8 mouse cellular contexts compared by ENCODE assay signal in the genomic region with DNA sequence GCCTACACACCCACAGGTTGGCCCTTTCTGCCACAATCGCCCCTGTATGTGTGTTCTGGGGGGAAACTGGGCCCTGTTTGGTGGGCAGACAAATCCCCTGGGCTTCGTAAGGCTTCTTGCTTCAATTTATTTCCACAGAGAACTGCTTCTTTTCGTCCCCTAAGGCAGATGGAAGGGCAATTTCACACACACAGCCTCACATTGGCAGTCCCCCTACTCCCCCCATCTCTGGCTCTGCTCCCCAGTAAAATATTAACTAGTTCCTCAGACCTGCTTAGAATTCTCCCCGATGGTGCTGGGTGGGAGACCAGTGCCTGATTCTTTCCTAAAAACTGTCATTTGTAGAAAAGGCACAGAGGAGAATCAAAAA. TPM values are rescaled to one million over a fixed set of nuclear protein-coding genes. Genes with fewer than 3 reads are reported as not detected.
A peak's percentile ranks its signal among the peaks of the same experiment; 100 is the strongest.
DNase-seq lines count a peak whose midpoint lies in the region; ATAC-seq lines count a peak whose summit lies in the region.

No protein-coding gene starts in this region.

- peaks cover 95% of the 10 kb centered on the region for H3K4me1 ChIP-seq in megakaryocyte, embryonic 14.5 days
- H3K4me1 ChIP-seq in forebrain, embryonic 15.5 days, result peaks cover 85% of the 10 kb centered on the region
- H3K4me1 ChIP-seq in limb, embryonic 12.5 days (replicated peaks), result peaks cover 90% of the 10 kb centered on the region
- peaks cover 81% of the 10 kb centered on the region for H3K4me1 ChIP-seq in stomach, embryonic 16.5 days (ENCODE audit: control insufficient read depth, insufficient read depth, low read length)

- no peaks in the 10 kb centered on the region for H3K9me3 ChIP-seq in megakaryocyte, embryonic 14.5 days
- no peaks in the 10 kb centered on the region for H3K9me3 ChIP-seq in forebrain, embryonic 15.5 days
- no peaks in the 10 kb centered on the region for H3K9me3 ChIP-seq in limb, embryonic 12.5 days
- H3K9me3 ChIP-seq in stomach, embryonic 16.5 days (replicated peaks; ENCODE audit: control insufficient read depth, low read length), result no peaks in the 10 kb centered on the region

- H3K27ac ChIP-seq in forebrain, embryonic 15.5 days (replicated peaks), result peak overlapping the region; percentile 100
- peak overlapping the region; percentile 100 for H3K27ac ChIP-seq in limb, embryonic 12.5 days
- peak overlapping the region; percentile 100 for H3K27ac ChIP-seq in stomach, embryonic 16.5 days (ENCODE audit: low read length)

- H3K4me3 ChIP-seq in megakaryocyte, embryonic 14.5 days (replicated peaks), result peak overlapping the region; percentile 93
- H3K4me3 ChIP-seq in forebrain, embryonic 15.5 days, result no peak overlapping the region
- no peak overlapping the region for H3K4me3 ChIP-seq in limb, embryonic 12.5 days (replicated peaks)
- no peak overlapping the region for H3K4me3 ChIP-seq in stomach, embryonic 16.5 days (replicated peaks; ENCODE audit: low read length)

- peaks cover 22% of the 10 kb centered on the region for H3K36me3 ChIP-seq in megakaryocyte, embryonic 14.5 days (replicated peaks; ENCODE audit: low read length)
- no peaks in the 10 kb centered on the region for H3K36me3 ChIP-seq in forebrain, embryonic 15.5 days
- H3K36me3 ChIP-seq in limb, embryonic 12.5 days, result no peaks in the 10 kb centered on the region
- no peaks in the 10 kb centered on the region for H3K36me3 ChIP-seq in stomach, embryonic 16.5 days (ENCODE audit: control insufficient read depth, insufficient read depth, low read length)

- no peak for DNase-seq in embryo, embryonic 11 days
- DNase-seq in urinary bladder, postnatal 10 days (ENCODE audit: low spot score), result no peak
- no peak for DNase-seq in right cerebral cortex, adult 2 months (ENCODE audit: low spot score in 2 of 2)

- 14% methylated on average over 4 of the region's 4 CpGs for WGBS in forebrain, embryonic 15.5 days
- 16% methylated on average over 4 of the region's 4 CpGs for WGBS in limb, embryonic 12.5 days
- WGBS in stomach, embryonic 16.5 days, result 29% methylated on average over 4 of the region's 4 CpGs

- H3K9ac ChIP-seq in forebrain, embryonic 15.5 days (replicated peaks), result peak overlapping the region; percentile 61
- peak overlapping the region; percentile 66 for H3K9ac ChIP-seq in limb, embryonic 12.5 days (replicated peaks)
- H3K9ac ChIP-seq in stomach, embryonic 16.5 days (ENCODE audit: low read length), result peak overlapping the region; percentile 83

- H3K4me2 ChIP-seq in forebrain, embryonic 15.5 days (replicated peaks), result peak overlapping the region; percentile 5; the same call in 1 of the 2 replicates
- 0 out of 2 replicates have a peak overlapping the region, but pooled peaks have one; percentile 9 for H3K4me2 ChIP-seq in limb, embryonic 12.5 days
- H3K4me2 ChIP-seq in stomach, embryonic 16.5 days (ENCODE audit: low read depth, low read length), result peak overlapping the region; percentile 27; the same call in 1 of the 2 replicates

- no peak for ATAC-seq in megakaryocyte, adult 5-6 weeks (ENCODE audit: poor library complexity, severe bottlenecking)
- ATAC-seq in forebrain, embryonic 15.5 days (replicated peaks), result no peak
- ATAC-seq in limb, embryonic 12.5 days (ENCODE audit: insufficient number of reproducible peaks, insufficient read depth, low FRiP score, low TSS enrichment, low read depth), result no peak
- ATAC-seq in stomach, embryonic 16.5 days (ENCODE audit: insufficient read depth, low FRiP score), result no peak

- H3K27me3 ChIP-seq in megakaryocyte, embryonic 14.5 days (replicated peaks), result no peaks in the 10 kb centered on the region
- no peaks in the 10 kb centered on the region for H3K27me3 ChIP-seq in forebrain, embryonic 15.5 days
- H3K27me3 ChIP-seq in limb, embryonic 12.5 days, result no peaks in the 10 kb centered on the region
- H3K27me3 ChIP-seq in stomach, embryonic 16.5 days (ENCODE audit: control insufficient read depth, insufficient read depth, low read length), result no peaks in the 10 kb centered on the region

RNA-seq across cellular contexts. Expression of gene Zmynd8, which starts 12.9 kb away (rescaled TPM):
- polyA plus RNA-seq in megakaryocyte, embryonic 14.5 days (2012; ENCODE audit: insufficient read depth, low replicate concordance), result 41.0 and 57.7 TPM in 2 replicates
- 26.9 and 37.5 TPM in 2 replicates for total RNA-seq in megakaryocyte, adult 5-6 weeks (2015)
- total RNA-seq in megakaryocyte, adult 5-6 weeks (2017), result 26.7 and 28.3 TPM in 2 replicates
- polyA plus RNA-seq in forebrain, embryonic 15.5 days (2015; fragmentation: Nextera tagmentation; extraction: Ambion mirVana), result 81.0 and 85.9 TPM in 2 replicates
- 55.3 and 57.0 TPM in 2 replicates for polyA plus RNA-seq in limb, embryonic 12.5 days (2016; fragmentation: Nextera tagmentation; extraction: Ambion mirVana)
- 45.1 and 45.3 TPM in 2 replicates for polyA plus RNA-seq in stomach, embryonic 16.5 days (2015; fragmentation: Nextera tagmentation; extraction: Ambion mirVana)
